Mouse (Mus musculus): ENCODE data around the gene Fam186a.

DNA sequence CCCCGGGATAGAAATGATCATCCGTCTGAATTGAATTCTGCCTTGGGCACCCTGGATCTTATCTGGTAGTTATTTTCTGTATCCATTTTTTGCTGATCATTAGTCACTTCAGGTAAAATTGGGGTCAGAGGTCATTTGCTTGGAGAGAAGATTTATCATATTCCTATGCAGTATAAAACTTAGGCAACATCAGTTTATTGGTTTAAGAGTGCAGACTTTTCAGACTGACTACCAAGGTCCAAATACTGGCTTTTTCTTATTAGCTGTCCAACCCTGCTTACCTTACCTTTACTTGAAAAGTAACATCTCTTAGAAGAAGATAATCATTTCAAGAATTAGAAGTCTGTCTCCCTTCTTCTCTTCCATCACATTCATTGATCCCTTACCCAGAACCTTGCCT lies 12.9 kb upstream of the Fam186a start:
- TF ChIP-seq POLR2A (IDR thresholded peaks at IDR 0.05; ENCODE audit: control insufficient read depth in 1 of 2, insufficient read depth in 1 of 2, low read depth in 1 of 2, low read length in 2 of 2, poor library complexity in 1 of 2) (no peak), TAL1 (IDR thresholded peaks at IDR 0.05; ENCODE audit: low read length) (no peak), ELF1 (IDR thresholded peaks at IDR 0.05; ENCODE audit: low read depth, low read length) (no peak)

Data from MEL (cell line).